Mouse (Mus musculus) cerebellum, adult 8-10 months (tissue): ENCODE data around the gene Gdpd1.

Source experiments
- DNase-seq: peaks from one replicate; pipeline ENCODE4 v3.0.0; 2022

Gdpd1 gene

GRCm38 (mm10) chr11:86984990-86985389 lies 88.9 kb downstream of the Gdpd1 start:
- no peak for DNase-seq
